Mouse (Mus musculus): ENCODE measurements around the gene Wdr6. TPM values are rescaled to one million over a fixed set of nuclear protein-coding genes. Genes with fewer than 3 reads are reported as not detected.

Wdr6 gene
- total RNA-seq, 2 experiments from 2014 or later: 6.9 to 10.4 TPM

- intact Hi-C loops (cut with DNase I; ENCODE audit: low total_unique reads): no loop called here
- DNase-seq: no peak
These were observed 31.7 kb downstream of the Wdr6 start for GRCm38 (mm10) chr9:108546875-108547274.

GRCm38 (mm10) chr9:108545986-108546385 is 32.6 kb downstream of the Wdr6 start:
- intact Hi-C loops (cut with DNase I; ENCODE audit: low total_unique reads): no loop called here
- DNase-seq: no peak

- intact Hi-C loops (cut with DNase I; ENCODE audit: low total_unique reads): no loop called here
- no peak for DNase-seq
These were observed 37.7 kb downstream of the Wdr6 start for GRCm38 (mm10) chr9:108540846-108541245.

GRCm38 (mm10) chr9:108531496-108531895 is 47.0 kb downstream of the Wdr6 start:
- no peak for DNase-seq
- intact Hi-C loops (cut with DNase I; ENCODE audit: low total_unique reads): loop anchor here (10.0 kb wide), 1 partner anchor 147 kb away; no protein-coding TSS in a partner anchor

- DNase-seq: no peak
- intact Hi-C loops (cut with DNase I; ENCODE audit: low total_unique reads): loop anchor here (10.0 kb wide), 1 partner anchor 146 kb away; no protein-coding TSS in a partner anchor
These were observed 47.6 kb downstream of the Wdr6 start for GRCm38 (mm10) chr9:108530954-108531353.

GRCm38 (mm10) chr9:108525400-108525799 is 53.1 kb downstream of the Wdr6 start:
- DNase-seq: no peak

GRCm38 (mm10) chr9:108523341-108523740 is 55.2 kb downstream of the Wdr6 start:
- intact Hi-C loops (cut with DNase I; ENCODE audit: low total_unique reads): no loop called here

More at GRCm38 (mm10) chr9:108525400-108525799, 53.1 kb downstream of the Wdr6 start:
- intact Hi-C loops (cut with DNase I; ENCODE audit: low total_unique reads): no loop called here

More at GRCm38 (mm10) chr9:108523341-108523740, 55.2 kb downstream of the Wdr6 start:
- DNase-seq: no peak

Small RNA genes lying within 50 kb of the gene (microRNA-seq; reads per million reads assigned to microRNA genes)
- gene Gm24083: 0 reads per million in 2 experiments
- gene Mir191: 0 reads per million in 2 experiments
- gene Mir425: 496 to 959 reads per million in 2 experiments

Other genes starting within 250 kb of the Wdr6 start
- gene Gpx1, start 239.8 kb downstream of the Wdr6 start, total RNA-seq (2021): 10 to 100 TPM; 86.5 to 98.0 TPM
- 10 to 100 TPM; 56.6 to 62.4 TPM for gene Usp4, start 230.9 kb downstream of the Wdr6 start, total RNA-seq (2021)
- under 1 TPM; 0.31 to 0.42 TPM for gene 1700102P08Rik, start 185.9 kb downstream of the Wdr6 start, total RNA-seq (2021)
- gene Ccdc36, start 150.3 kb downstream of the Wdr6 start, total RNA-seq (2021): under 1 TPM in 1 of 2 experiments, not detected in 1; 0.16 TPM
- not detected for gene BC048562, start 142.3 kb downstream of the Wdr6 start, total RNA-seq (2021)
- 10 to 100 TPM; 15.6 to 17.5 TPM for gene Ccdc71, start 118.2 kb downstream of the Wdr6 start, total RNA-seq (2021)
- 1 to 10 TPM; 4.1 to 4.6 TPM for gene Klhdc8b, start 117.2 kb downstream of the Wdr6 start, total RNA-seq (2021)
- 100 to 1,000 TPM; 118 to 125 TPM for gene Lamb2, start 99.0 kb downstream of the Wdr6 start, total RNA-seq (2021)
- 10 to 100 TPM; 85.9 to 92.0 TPM for gene Usp19, start 88.1 kb downstream of the Wdr6 start, total RNA-seq (2021)
- gene Qars, start 71.0 kb downstream of the Wdr6 start, total RNA-seq (2021): 10 to 100 TPM; 65.9 to 72.6 TPM
- gene Qrich1, start 61.9 kb downstream of the Wdr6 start, total RNA-seq (2021): 10 to 100 TPM; 58.8 to 59.5 TPM
- gene Impdh2, start 18.5 kb downstream of the Wdr6 start, total RNA-seq (2021): 10 to 100 TPM; 50.6 to 55.4 TPM
- gene Ndufaf3, start 11.3 kb downstream of the Wdr6 start, total RNA-seq (2021): 10 to 100 TPM; 30.0 to 32.9 TPM
- 1 to 10 TPM; 7.0 to 7.9 TPM for gene Dalrd3, start 8.9 kb downstream of the Wdr6 start, total RNA-seq (2021)
- 1 to 10 TPM; 4.0 to 4.1 TPM for gene P4htm, start 18.9 kb upstream of the Wdr6 start, total RNA-seq (2021)
- gene Arih2, start 70.6 kb upstream of the Wdr6 start, total RNA-seq (2021): 10 to 100 TPM; 49.0 to 53.4 TPM
- gene Slc25a20, start 83.3 kb upstream of the Wdr6 start, total RNA-seq (2021): 10 to 100 TPM; 59.0 to 84.8 TPM
- 100 to 1,000 TPM in 1 of 2 experiments, 10 to 100 TPM in 1; 92.4 to 112 TPM for gene Prkar2a, start 110.6 kb upstream of the Wdr6 start, total RNA-seq (2021)
- 10 to 100 TPM; 24.3 to 24.4 TPM for gene Ip6k2, start 205.1 kb upstream of the Wdr6 start, total RNA-seq (2021)
- 1 to 10 TPM; 3.5 to 4.5 TPM for gene Nckipsd, start 229.6 kb upstream of the Wdr6 start, total RNA-seq (2021)
- under 1 TPM; 0.18 to 0.24 TPM for gene Celsr3, start 247.6 kb upstream of the Wdr6 start, total RNA-seq (2021)

Data from gastrocnemius, postnatal 14 days (tissue).